Mouse (Mus musculus): ENCODE data around the gene Dnajc12.

DNA sequence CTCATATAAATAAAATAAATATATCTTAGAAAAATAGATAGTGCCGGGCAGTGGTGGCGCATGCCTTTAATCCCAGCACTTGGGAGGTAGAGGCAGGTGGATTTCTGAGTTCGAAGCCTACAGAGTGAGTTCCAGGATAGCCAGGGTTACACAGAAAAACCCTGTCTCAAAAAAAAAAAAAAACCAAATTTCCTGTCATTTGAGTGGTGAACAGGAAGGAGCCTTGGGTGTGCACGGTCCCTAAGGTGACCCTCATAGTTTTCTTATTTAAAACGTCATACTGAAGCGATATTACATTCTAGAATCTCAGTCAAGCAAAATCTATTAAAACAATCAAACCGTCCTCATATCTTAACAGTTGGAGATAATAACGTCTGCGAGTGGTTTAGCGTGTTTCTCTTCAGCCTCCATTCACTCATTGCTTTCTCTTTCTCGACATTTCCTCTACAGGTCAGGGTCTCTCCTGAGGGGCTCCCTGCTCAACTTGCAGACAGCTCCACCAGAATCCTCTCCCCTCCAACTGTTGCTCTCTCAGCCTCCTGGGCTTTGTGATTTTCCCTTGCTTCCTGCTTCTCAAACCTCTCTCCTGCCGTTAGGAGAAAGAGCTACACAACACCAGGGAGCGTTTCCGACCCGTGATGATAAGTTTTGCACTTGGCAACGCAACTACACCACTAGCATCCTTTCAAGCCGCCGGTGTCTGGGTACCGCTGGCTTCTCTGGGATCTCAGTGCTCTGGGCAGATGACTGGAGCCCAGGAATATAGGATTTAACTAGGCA is 46.2 kb downstream of the Dnajc12 start:
- TF ChIP-seq CTCF (IDR thresholded peaks at IDR 0.05; ENCODE audit: low read depth): no peak
- no peak for TF ChIP-seq EP300 (IDR thresholded peaks at IDR 0.05; ENCODE audit: low read depth)
